Mouse (Mus musculus) hindbrain, embryonic 15.5 days (tissue): ENCODE results near the gene Srsf9. TPM values are rescaled to one million over a fixed set of nuclear protein-coding genes. Genes with fewer than 3 reads are reported as not detected.
"Not testable (repeated sequence)": the region's sequence is repeated elsewhere in the genome, so short reads cannot be mapped to it uniquely, and the experiment has no call there.

Source experiments
- ATAC-seq: fragments of 200-750 bp; cut with Nextera tagmentation; 2 replicates; pipeline ENCODE4 v1.8.0; 2017; ENCODE audit warnings: low read depth, moderate number of reproducible peaks, moderate TSS enrichment; ENCODE audit not compliant: low FRiP score
- H3K27ac ChIP-seq: fragments of 300-500 bp; sonication (generic); replicated peaks from 2 replicates; pipeline ENCODE4 v1.5.1; 2015; ENCODE audit warnings: mild to moderate bottlenecking, inconsistent platforms
- H3K27me3 ChIP-seq: fragments of 300-500 bp; sonication (generic); 2 replicates; pipeline ENCODE4 v1.6.1; 2015; ENCODE audit warnings: control low read depth, inconsistent platforms
- H3K36me3 ChIP-seq: fragments of 300-500 bp; sonication (generic); 2 replicates; pipeline ENCODE4 v1.6.1; 2015; ENCODE audit warnings: control low read depth, inconsistent platforms
- H3K4me1 ChIP-seq: fragments of 300-500 bp; sonication (generic); replicated peaks from 2 replicates; pipeline ENCODE4 v1.6.1; 2015; ENCODE audit warnings: control low read depth, inconsistent platforms
- H3K4me2 ChIP-seq: fragments of 300-500 bp; sonication (generic); 2 replicates; pipeline ENCODE4 v1.6.1; 2015; ENCODE audit warnings: moderate library complexity, mild to moderate bottlenecking, inconsistent platforms
- H3K4me3 ChIP-seq: fragments of 300-500 bp; sonication (generic); 2 replicates; pipeline ENCODE4 v1.5.1; 2015; ENCODE audit warnings: mild to moderate bottlenecking, inconsistent platforms
- H3K9ac ChIP-seq: fragments of 300-500 bp; sonication (generic); 2 replicates; pipeline ENCODE4 v1.6.1; 2015; ENCODE audit warnings: inconsistent platforms
- H3K9me3 ChIP-seq: fragments of 300-500 bp; sonication (generic); 2 replicates; pipeline ENCODE4 v1.6.1; 2016; ENCODE audit warnings: control low read depth, inconsistent platforms
- WGBS: fragments of 180-500 bp; shearing (Covaris S2); methylation state at CpG from one replicate; pipeline ENCODE4 v1.1.7; 2015; 5-methylcytosine and 5-hydroxymethylcytosine counted together
- polyA plus RNA-seq: library from polyadenylated mRNA; unstranded; fragments of >200 nt; fragmentation: Nextera tagmentation; extraction: Ambion mirVana; gene quantifications from 2 replicates; pipeline ENCODE4 v1.2.1, GENCODE M21; 2015

Gene Srsf9
- polyA plus RNA-seq, 1 experiment from 2014 or later = 142 TPM

DNA sequence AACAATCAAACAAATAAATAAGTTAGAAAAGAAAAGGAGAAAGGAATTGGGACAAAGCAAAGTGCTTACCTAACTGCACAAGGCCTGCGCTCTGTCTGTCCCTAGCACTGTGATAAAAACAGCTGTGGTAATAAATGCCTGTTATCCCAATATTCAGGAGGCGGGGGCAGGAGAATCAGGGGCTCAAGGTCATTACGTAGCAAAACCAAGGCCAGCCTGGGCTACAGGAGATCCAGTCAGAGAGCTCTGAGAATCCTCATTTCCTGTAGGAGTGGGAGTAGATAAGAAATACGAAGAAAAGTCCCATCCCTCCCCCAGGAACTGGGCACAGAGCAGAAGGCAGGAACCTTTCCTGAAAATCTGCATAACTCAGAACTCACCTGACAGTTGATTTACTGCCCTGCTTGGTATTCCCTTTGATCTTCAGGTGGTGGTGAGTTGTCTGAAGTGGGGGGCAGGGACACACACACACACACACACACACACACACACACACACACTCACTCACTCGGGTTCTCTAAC is 32.9 kb downstream of the Srsf9 start:
- 65% methylated on average over 5 of the region's 5 CpGs for WGBS

GRCm38 (mm10) chr5:115362216-115362615 is 35.2 kb downstream of the Srsf9 start:
- Histone ChIP-seq H3K9me3 (no peaks in the 10 kb centered on the region), H3K27ac (no peak overlapping the region), H3K4me1 (no peaks in the 10 kb centered on the region), H3K36me3 (no peaks in the 10 kb centered on the region), H3K9ac (no peak overlapping the region), H3K4me3 (no peak overlapping the region), H3K4me2 (no peak overlapping the region), H3K27me3 (no peaks in the 10 kb centered on the region)
- no peak for ATAC-seq
- WGBS = 26% methylated on average over 7 of the region's 7 CpGs

More for the DNA sequence above, 32.9 kb downstream of the Srsf9 start:
- no peaks in the 10 kb centered on the region for H3K9me3 ChIP-seq
- no peaks in the 10 kb centered on the region for H3K4me1 ChIP-seq
- no peak overlapping the region for H3K4me2 ChIP-seq
- no peak for ATAC-seq
- H3K4me3 ChIP-seq = no peak overlapping the region
- H3K9ac ChIP-seq = no peak overlapping the region
- H3K36me3 ChIP-seq = no peaks in the 10 kb centered on the region
- no peaks in the 10 kb centered on the region for H3K27me3 ChIP-seq
- no peak overlapping the region for H3K27ac ChIP-seq

DNA sequence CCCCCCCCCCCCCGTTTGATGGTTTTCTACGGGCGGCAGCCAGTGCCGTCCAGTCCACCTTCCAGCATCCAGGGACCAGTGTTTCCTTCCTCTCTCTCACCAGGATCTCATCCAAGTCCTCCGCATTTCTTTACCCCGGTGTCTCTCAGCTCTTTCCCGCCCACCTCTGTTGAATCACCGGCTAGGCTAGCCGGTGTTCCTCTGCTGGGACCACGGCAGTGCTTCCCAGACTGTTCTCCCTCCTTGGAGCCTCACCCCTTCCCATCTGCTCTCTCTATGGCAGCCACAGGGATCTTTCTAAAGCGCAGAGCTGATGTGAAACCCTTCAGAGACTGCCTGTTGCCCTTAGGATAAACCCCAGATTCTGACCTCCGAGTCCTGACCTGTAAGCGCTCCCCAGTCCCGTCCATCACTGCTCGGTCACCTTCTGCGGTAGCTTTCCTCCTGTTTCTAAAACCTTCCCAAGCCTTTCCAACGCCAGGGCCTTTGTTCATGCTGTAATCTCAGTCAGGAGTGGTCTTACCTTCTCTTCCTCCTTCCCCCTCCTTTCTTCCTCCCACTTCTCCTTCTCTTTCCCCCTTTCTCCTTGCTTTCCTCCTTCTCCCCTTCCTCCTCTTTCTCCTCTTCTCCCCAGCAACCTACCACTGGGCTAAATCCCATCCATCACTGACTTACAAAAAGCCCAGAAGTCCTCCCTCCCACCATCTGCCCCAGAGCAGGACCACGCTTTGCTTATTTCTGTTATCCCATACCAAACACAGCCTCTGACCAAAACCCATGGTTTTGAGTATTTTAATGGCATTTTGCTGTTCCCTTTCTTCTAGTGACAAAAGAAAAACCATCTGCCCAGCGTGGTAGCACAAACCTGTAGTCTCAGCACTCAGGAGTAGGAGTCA is 36.1 kb downstream of the Srsf9 start:
- no peak for ATAC-seq
- H3K9ac ChIP-seq = no peak overlapping the region
- no peak overlapping the region for H3K27ac ChIP-seq
- no peak overlapping the region for H3K4me2 ChIP-seq
- H3K9me3 ChIP-seq = no peaks in the 10 kb centered on the region
- H3K27me3 ChIP-seq = no peaks in the 10 kb centered on the region
- WGBS = 9% methylated on average over 19 of the region's 19 CpGs
- no peak overlapping the region for H3K4me3 ChIP-seq
- H3K36me3 ChIP-seq = no peaks in the 10 kb centered on the region
- no peaks in the 10 kb centered on the region for H3K4me1 ChIP-seq

DNA sequence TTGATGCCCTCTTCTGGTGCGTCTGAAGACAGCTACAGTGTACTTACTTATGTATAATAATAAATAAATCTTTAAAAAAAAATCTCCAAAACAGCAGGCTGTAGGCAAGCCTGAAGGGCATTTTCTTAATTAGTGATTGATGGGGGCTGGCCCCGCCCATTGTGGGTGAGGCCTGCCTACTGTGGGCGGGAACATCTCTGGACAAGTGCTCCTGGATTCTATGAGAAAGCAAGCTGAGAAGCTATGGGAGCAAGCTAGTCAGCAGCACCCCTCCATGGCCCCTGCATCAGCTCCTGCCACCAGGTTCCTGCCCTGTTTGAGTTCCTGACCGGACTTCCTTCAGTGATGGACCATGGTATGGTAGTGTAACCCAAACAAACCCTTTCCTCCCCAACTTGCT is 37.8 kb downstream of the Srsf9 start:
- Histone ChIP-seq H3K27ac (no peak overlapping the region), H3K9me3 (no peaks in the 10 kb centered on the region), H3K27me3 (no peaks in the 10 kb centered on the region), H3K36me3 (no peaks in the 10 kb centered on the region), H3K9ac (no peak overlapping the region), H3K4me1 (no peaks in the 10 kb centered on the region), H3K4me2 (no peak overlapping the region), H3K4me3 (no peak overlapping the region)
- 86% methylated on average over 4 of the region's 4 CpGs for WGBS
- no peak for ATAC-seq

DNA sequence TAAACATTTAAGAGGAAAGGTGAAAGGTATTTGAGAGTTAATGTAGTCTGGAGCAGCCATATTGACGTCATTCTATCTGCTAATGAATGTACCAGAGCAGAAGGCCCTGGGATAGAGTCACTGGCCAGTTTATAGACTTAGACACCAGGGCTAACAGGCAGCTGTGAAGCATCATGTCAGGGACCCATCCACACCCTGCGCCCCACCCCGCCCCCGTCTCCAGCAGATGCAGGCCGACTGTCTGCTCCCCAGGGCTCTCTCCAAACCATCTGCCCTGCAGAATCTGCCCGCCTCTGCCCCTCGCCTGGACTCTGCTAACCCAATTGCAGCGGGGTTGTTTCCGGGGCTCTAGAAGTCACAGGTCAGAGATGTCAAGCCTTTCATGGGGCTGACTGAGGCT is 44.8 kb downstream of the Srsf9 start:
- 22% methylated on average over 9 of the region's 9 CpGs for WGBS
- no peak for ATAC-seq
- Histone ChIP-seq H3K36me3 (no peaks in the 10 kb centered on the region), H3K4me3 (no peak overlapping the region), H3K27ac (no peak overlapping the region), H3K4me1 (peaks cover 5% of the 10 kb centered on the region), H3K4me2 (no peak overlapping the region), H3K27me3 (no peaks in the 10 kb centered on the region), H3K9ac (no peak overlapping the region), H3K9me3 (no peaks in the 10 kb centered on the region)

GRCm38 (mm10) chr5:115373441-115374203 is 46.6 kb downstream of the Srsf9 start:
- H3K27me3 ChIP-seq = no peaks in the 10 kb centered on the region
- ATAC-seq = peak; percentile 54
- H3K9me3 ChIP-seq = no peaks in the 10 kb centered on the region
- peak overlapping the region; percentile 69 for H3K4me2 ChIP-seq
- peaks cover 5% of the 10 kb centered on the region for H3K4me1 ChIP-seq
- WGBS = 6% methylated on average over 26 of the region's 26 CpGs
- peak overlapping the region; percentile 31 for H3K4me3 ChIP-seq
- 0 out of 2 replicates have a peak overlapping the region, but pooled peaks have one; percentile 35 for H3K27ac ChIP-seq
- no peaks in the 10 kb centered on the region for H3K36me3 ChIP-seq
- peak overlapping the region; percentile 11; the same call in 1 of the 2 replicates for H3K9ac ChIP-seq

GRCm38 (mm10) chr5:115374204-115374820 is 47.3 kb downstream of the Srsf9 start:
- H3K27ac ChIP-seq = 0 out of 2 replicates have a peak overlapping the region, but pooled peaks have one; percentile 35

DNA sequence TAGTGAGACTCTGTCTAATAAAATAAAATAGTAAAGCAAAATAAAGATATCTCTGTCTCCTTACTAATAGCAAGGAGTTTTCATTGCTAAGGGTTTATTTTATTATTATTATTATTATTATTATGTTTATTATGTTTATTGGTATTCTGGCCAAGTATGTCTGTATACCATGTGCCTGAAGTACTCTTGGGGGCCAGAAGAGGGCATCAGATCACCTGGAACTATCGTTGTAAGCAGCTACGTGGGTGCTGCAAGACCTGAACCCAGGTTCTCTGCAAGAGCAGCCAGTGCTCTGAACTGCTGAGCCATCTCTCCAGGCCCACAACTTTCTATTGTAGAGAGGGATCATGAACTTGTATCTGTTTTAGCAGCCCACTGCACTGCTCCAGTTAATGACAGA is 48.5 kb downstream of the Srsf9 start:
- Histone ChIP-seq H3K9me3 (no peaks in the 10 kb centered on the region), H3K27me3 (no peaks in the 10 kb centered on the region), H3K4me2 (no peak overlapping the region), H3K4me3 (no peak overlapping the region), H3K4me1 (peaks cover 5% of the 10 kb centered on the region), H3K9ac (no peak overlapping the region), H3K27ac (no peak overlapping the region), H3K36me3 (no peaks in the 10 kb centered on the region)
- 98% methylated on average over 2 of the region's 2 CpGs for WGBS
- no peak for ATAC-seq

More at GRCm38 (mm10) chr5:115374204-115374820, 47.3 kb downstream of the Srsf9 start:
- no peaks in the 10 kb centered on the region for H3K27me3 ChIP-seq
- peak overlapping the region; percentile 11; the same call in 1 of the 2 replicates for H3K9ac ChIP-seq
- H3K36me3 ChIP-seq = no peaks in the 10 kb centered on the region
- H3K4me1 ChIP-seq = peaks cover 5% of the 10 kb centered on the region
- WGBS = 8% methylated on average over 11 of the region's 11 CpGs
- H3K9me3 ChIP-seq = no peaks in the 10 kb centered on the region
- H3K4me3 ChIP-seq = peak overlapping the region; percentile 31
- peak overlapping the region; percentile 69 for H3K4me2 ChIP-seq
- no peak for ATAC-seq

DNA sequence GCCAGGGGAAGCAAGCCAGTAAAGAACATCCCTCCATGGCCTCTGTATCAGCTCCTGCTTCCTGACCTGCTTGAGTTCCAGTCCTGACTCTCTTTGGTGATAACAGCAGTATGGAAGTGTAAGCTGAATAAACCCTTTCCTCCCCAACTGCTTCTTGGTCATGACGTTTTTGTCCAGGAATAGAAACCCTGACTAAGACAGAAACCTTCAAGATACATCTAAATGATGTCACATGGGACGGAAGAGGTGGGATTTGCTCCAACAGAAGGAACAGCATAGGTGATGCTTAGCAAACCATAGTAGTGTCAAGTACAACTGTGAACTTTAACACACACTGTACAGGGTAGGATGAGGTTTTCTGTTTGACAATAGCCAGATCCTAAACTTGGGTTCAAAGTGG is 51.9 kb downstream of the Srsf9 start:
- not testable (repeated sequence) for H3K9ac ChIP-seq, H3K4me1 ChIP-seq, H3K4me3 ChIP-seq, H3K4me2 ChIP-seq, ATAC-seq, H3K36me3 ChIP-seq, H3K9me3 ChIP-seq, H3K27me3 ChIP-seq, H3K27ac ChIP-seq
- 86% methylated on average over 2 of the region's 2 CpGs for WGBS
